23 mouse cellular contexts compared by ENCODE assay signal in the genomic region with DNA sequence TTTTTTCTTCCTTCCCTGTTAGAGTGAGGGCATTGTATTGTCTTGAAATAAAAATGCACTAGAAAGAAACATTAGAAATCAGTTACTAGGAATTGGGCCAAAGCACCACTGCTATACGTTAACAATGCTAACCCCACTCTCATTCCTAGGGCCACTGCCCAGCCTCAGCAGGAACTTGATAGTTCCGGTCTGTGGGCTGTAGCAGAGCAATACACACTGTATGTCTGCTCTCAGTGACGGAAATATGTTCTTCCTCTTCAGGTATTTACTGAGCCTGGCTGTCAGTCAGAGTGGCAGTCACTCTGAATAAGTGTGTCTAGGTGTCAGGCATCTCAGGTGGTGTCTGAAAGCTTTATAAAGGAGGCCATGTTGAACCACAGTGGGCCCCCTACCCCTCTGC.
DNase-seq lines count a peak whose midpoint lies in the region; ATAC-seq lines count a peak whose summit lies in the region.
"Had no signal": no experiment of that assay in that cellular context is flagged by ENCODE, and none has a peak within 500 bp of the region (broad histone marks: within the 10 kb centered on the region; RNA-seq: fewer than 3 reads in every experiment).

No protein-coding gene starts in this region.

- peak; percentile 91 for ATAC-seq in common myeloid progenitor, adult 5-6 weeks (replicated peaks; ENCODE audit: low read depth, poor library complexity, severe bottlenecking)
- peak; percentile 92 to 95 for ATAC-seq in hematopoietic stem cell, adult 5-6 weeks (replicated peaks in 1 of 2; ENCODE audit: insufficient read depth in 1 of 2, low FRiP score in 2 of 2, low TSS enrichment in 1 of 2, low read depth in 1 of 2, poor library complexity in 2 of 2, severe bottlenecking in 2 of 2)
- peak; percentile 94 for ATAC-seq in megakaryocyte progenitor cell, adult 5-6 weeks (replicated peaks; ENCODE audit: poor library complexity)
- ATAC-seq: activated CD4-positive, CD25-positive, alpha-beta regulatory T cell, adult 4 months; CD4-positive, CD25-positive, alpha-beta regulatory T cell, adult 4 months; forebrain, embryonic 13.5 days; forebrain, embryonic 15.5 days; forebrain, postnatal 0 days; Patski had no signal

- DNase-seq in 416B (ENCODE audit: low read depth): peak; percentile 4
- DNase-seq in right cerebral cortex, adult 2 months (ENCODE audit: low spot score in 2 of 2): no peak
- no peak for DNase-seq in lung, adult 18-20 months
- no peak for DNase-seq in thymus, postnatal 4 days
- DNase-seq: adrenal gland, adult 8-10 months; adrenal gland, postnatal 14 days; adrenal gland, postnatal 36 days; B cell, adult 2 months; cerebellum, adult 11-12 months; cerebellum, adult 2 months; cerebellum, adult 9-10 months; cerebellum, postnatal 10 days; cerebellum, postnatal 25 days; embryo, embryonic 11 days; forebrain, postnatal 0 days had no signal
